Mouse (Mus musculus) limb, embryonic 11.5 days (tissue): ENCODE measurements at regions not wholly inside any gene's neighbourhood (a gene's known extent, or its start where the extent isn't known, plus 50 kb on each side); places are given as distances from the start of the nearest gene placed in this dataset.

Experiments used
- ATAC-seq: fragments of 200-750 bp; cut with Nextera tagmentation; 2 replicates; pipeline ENCODE4 v1.8.0; 2017; ENCODE audit warnings: low read depth; ENCODE audit not compliant: insufficient number of reproducible peaks, low FRiP score, low TSS enrichment
- DNase-seq: peaks from one replicate; pipeline ENCODE4 v3.0.0-alpha.2; 2015; ENCODE audit warnings: low spot score
- H3K27ac ChIP-seq: fragments of 300-500 bp; sonication (generic); replicated peaks from 2 replicates; pipeline ENCODE4 v1.5.1; 2014; ENCODE audit warnings: low read depth, mild to moderate bottlenecking, low read length
- H3K27me3 ChIP-seq: fragments of 300-500 bp; sonication (generic); 2 replicates; pipeline ENCODE4 v1.6.1; 2014; ENCODE audit warnings: mild to moderate bottlenecking, low read length, mixed read lengths; ENCODE audit not compliant: control insufficient read depth, insufficient read depth
- H3K36me3 ChIP-seq: fragments of 300-500 bp; sonication (generic); 2 replicates; pipeline ENCODE4 v1.6.1; 2014; ENCODE audit warnings: mild to moderate bottlenecking, low read length, moderate library complexity, mixed read lengths; ENCODE audit not compliant: control insufficient read depth, insufficient read depth
- H3K4me1 ChIP-seq: fragments of 300-500 bp; sonication (generic); 2 replicates; pipeline ENCODE4 v1.6.1; 2014; ENCODE audit warnings: low read length, mixed read lengths; ENCODE audit not compliant: control insufficient read depth, insufficient read depth
- H3K4me2 ChIP-seq: fragments of 300-500 bp; sonication (generic); 2 replicates; pipeline ENCODE4 v1.6.1; 2014; ENCODE audit warnings: low read depth, mild to moderate bottlenecking, moderate library complexity; ENCODE audit not compliant: severe bottlenecking
- H3K4me3 ChIP-seq: fragments of 300-500 bp; sonication (generic); 2 replicates; pipeline ENCODE4 v1.5.1; 2014; ENCODE audit warnings: low read depth, low read length
- H3K9ac ChIP-seq: fragments of 300-500 bp; sonication (generic); 2 replicates; pipeline ENCODE4 v1.6.1; 2014; ENCODE audit warnings: mild to moderate bottlenecking, low read length
- H3K9me3 ChIP-seq: fragments of 300-500 bp; sonication (generic); 2 replicates; pipeline ENCODE4 v1.6.1; 2016; ENCODE audit warnings: low read length; ENCODE audit not compliant: control insufficient read depth
- WGBS: fragments of 180-500 bp; shearing (Covaris S2); extraction: QIAGEN DNeasy Blood & Tissue Kit; methylation state at CpG from one replicate; pipeline ENCODE4 v1.1.7; 2014; 5-methylcytosine and 5-hydroxymethylcytosine counted together

GRCm38 (mm10) chr8:26868849-26869110 is 108.3 kb upstream of the Zfp703 start:
- 0 out of 2 replicates have a peak overlapping the region, but pooled peaks have one; percentile 59 for H3K27ac ChIP-seq
- WGBS: 44% methylated on average over 2 of the region's 2 CpGs

GRCm38 (mm10) chr8:26871838-26872237 is 105.3 kb upstream of the Zfp703 start:
- Histone ChIP-seq H3K36me3 (no peaks in the 10 kb centered on the region), H3K4me1 (peaks cover 23% of the 10 kb centered on the region), H3K27ac (no peak overlapping the region), H3K4me3 (no peak overlapping the region), H3K4me2 (no peak overlapping the region), H3K9ac (no peak overlapping the region), H3K9me3 (peaks cover 10% of the 10 kb centered on the region), H3K27me3 (no peaks in the 10 kb centered on the region)
- DNase-seq (no peak), ATAC-seq (no peak)
- 37% methylated on average over 7 of the region's 7 CpGs for WGBS

More at GRCm38 (mm10) chr8:26868849-26869110, 108.3 kb upstream of the Zfp703 start:
- no peaks in the 10 kb centered on the region for H3K36me3 ChIP-seq
- no peaks in the 10 kb centered on the region for H3K27me3 ChIP-seq
- no peak overlapping the region for H3K9ac ChIP-seq
- DNase-seq (no peak), ATAC-seq (no peak)
- peaks cover 23% of the 10 kb centered on the region for H3K4me1 ChIP-seq
- peaks cover 10% of the 10 kb centered on the region for H3K9me3 ChIP-seq
- H3K4me2 ChIP-seq: no peak overlapping the region
- no peak overlapping the region for H3K4me3 ChIP-seq

- Histone ChIP-seq H3K4me1 (peaks cover 23% of the 10 kb centered on the region), H3K27me3 (no peaks in the 10 kb centered on the region), H3K4me3 (no peak overlapping the region), H3K4me2 (no peak overlapping the region), H3K9me3 (peaks cover 10% of the 10 kb centered on the region), H3K27ac (no peak overlapping the region), H3K9ac (no peak overlapping the region), H3K36me3 (no peaks in the 10 kb centered on the region)
- DNase-seq (no peak), ATAC-seq (no peak)
- whole genome bisulfite sequencing: 88% methylated on average over 3 of the region's 3 CpGs
These were observed 104.7 kb upstream of the Zfp703 start for GRCm38 (mm10) chr8:26872382-26872781.

- Histone ChIP-seq H3K4me1 (peaks cover 20% of the 10 kb centered on the region), H3K27me3 (no peaks in the 10 kb centered on the region), H3K9me3 (peaks cover 10% of the 10 kb centered on the region), H3K9ac (no peak overlapping the region), H3K4me2 (no peak overlapping the region), H3K36me3 (no peaks in the 10 kb centered on the region), H3K27ac (no peak overlapping the region), H3K4me3 (no peak overlapping the region)
- WGBS: 64% methylated on average over 8 of the region's 8 CpGs
- ATAC-seq: no peak
- DNase-seq: no peak
These were observed 104.3 kb upstream of the Zfp703 start for GRCm38 (mm10) chr8:26872815-26873214.

- no peaks in the 10 kb centered on the region for H3K36me3 ChIP-seq
- no peak overlapping the region for H3K4me3 ChIP-seq
- H3K4me2 ChIP-seq: no peak overlapping the region
- H3K27ac ChIP-seq: no peak overlapping the region
- H3K9ac ChIP-seq: no peak overlapping the region
- no peaks in the 10 kb centered on the region for H3K9me3 ChIP-seq
- H3K4me1 ChIP-seq: 0 out of 2 replicates have a peak, but pooled peaks cover 4% of the 10 kb centered on the region
- no peak for DNase-seq
- no peaks in the 10 kb centered on the region for H3K27me3 ChIP-seq
- ATAC-seq: no peak
- 76% methylated on average over 7 of the region's 7 CpGs for WGBS
These were observed 96.9 kb upstream of the Zfp703 start for GRCm38 (mm10) chr8:26880177-26880576.

- H3K27me3 ChIP-seq: no peaks in the 10 kb centered on the region
- H3K9ac ChIP-seq: no peak overlapping the region
- WGBS: 60% methylated on average over 7 of the region's 7 CpGs
- no peaks in the 10 kb centered on the region for H3K9me3 ChIP-seq
- ATAC-seq (no peak), DNase-seq (no peak)
- H3K4me1 ChIP-seq: 0 out of 2 replicates have a peak, but pooled peaks cover 4% of the 10 kb centered on the region
- no peak overlapping the region for H3K4me2 ChIP-seq
- no peak overlapping the region for H3K27ac ChIP-seq
- H3K4me3 ChIP-seq: no peak overlapping the region
- H3K36me3 ChIP-seq: no peaks in the 10 kb centered on the region
These were observed 95.6 kb upstream of the Zfp703 start for GRCm38 (mm10) chr8:26881268-26882120.

GRCm38 (mm10) chr8:26882616-26883015 is 94.5 kb upstream of the Zfp703 start:
- no peak for DNase-seq
- H3K9ac ChIP-seq: no peak overlapping the region
- 0 out of 2 replicates have a peak, but pooled peaks cover 4% of the 10 kb centered on the region for H3K4me1 ChIP-seq
- no peak overlapping the region for H3K27ac ChIP-seq
- H3K9me3 ChIP-seq: no peaks in the 10 kb centered on the region
- no peaks in the 10 kb centered on the region for H3K36me3 ChIP-seq
- no peak for ATAC-seq
- 75% methylated on average over 5 of the region's 5 CpGs for WGBS
- no peak overlapping the region for H3K4me3 ChIP-seq
- no peak overlapping the region for H3K4me2 ChIP-seq
- H3K27me3 ChIP-seq: no peaks in the 10 kb centered on the region; the same call in 1 of the 2 replicates

GRCm38 (mm10) chr8:26883285-26883684 is 93.8 kb upstream of the Zfp703 start:
- Histone ChIP-seq H3K27me3 (no peaks in the 10 kb centered on the region; the same call in 1 of the 2 replicates), H3K9ac (no peak overlapping the region), H3K4me2 (no peak overlapping the region), H3K36me3 (no peaks in the 10 kb centered on the region), H3K9me3 (no peaks in the 10 kb centered on the region), H3K4me3 (no peak overlapping the region), H3K27ac (no peak overlapping the region), H3K4me1 (0 out of 2 replicates have a peak, but pooled peaks cover 4% of the 10 kb centered on the region)
- 90% methylated on average over 5 of the region's 5 CpGs for WGBS
- no peak for ATAC-seq
- no peak for DNase-seq
